Mouse (Mus musculus): ENCODE data around the gene Ccdc148.

The Ccdc148 gene

GRCm38 (mm10) chr2:58773833-58774232 lies 386.6 kb downstream of the Ccdc148 start:
- DNase-seq, result no peak

All from kidney, postnatal 10 days (tissue).